Mouse (Mus musculus) urinary bladder, postnatal 36 days (tissue): ENCODE data around the gene Hnrnph1.
A peak's percentile ranks its signal among the peaks of the same experiment; 100 is the strongest.

Experiments
- DNase-seq, 2 experiments: peaks; one replicate each; pipeline ENCODE4 v3.0.0; 2022; ENCODE audit warnings: low spot score in 2 of 2, mixed read lengths in 1 of 2

Gene Hnrnph1

GRCm38 (mm10) chr11:50373086-50373485 is 3.7 kb upstream of the Hnrnph1 start:
- DNase-seq, result no peak

GRCm38 (mm10) chr11:50373621-50374020 is 3.2 kb upstream of the Hnrnph1 start:
- DNase-seq, result no peak

DNA sequence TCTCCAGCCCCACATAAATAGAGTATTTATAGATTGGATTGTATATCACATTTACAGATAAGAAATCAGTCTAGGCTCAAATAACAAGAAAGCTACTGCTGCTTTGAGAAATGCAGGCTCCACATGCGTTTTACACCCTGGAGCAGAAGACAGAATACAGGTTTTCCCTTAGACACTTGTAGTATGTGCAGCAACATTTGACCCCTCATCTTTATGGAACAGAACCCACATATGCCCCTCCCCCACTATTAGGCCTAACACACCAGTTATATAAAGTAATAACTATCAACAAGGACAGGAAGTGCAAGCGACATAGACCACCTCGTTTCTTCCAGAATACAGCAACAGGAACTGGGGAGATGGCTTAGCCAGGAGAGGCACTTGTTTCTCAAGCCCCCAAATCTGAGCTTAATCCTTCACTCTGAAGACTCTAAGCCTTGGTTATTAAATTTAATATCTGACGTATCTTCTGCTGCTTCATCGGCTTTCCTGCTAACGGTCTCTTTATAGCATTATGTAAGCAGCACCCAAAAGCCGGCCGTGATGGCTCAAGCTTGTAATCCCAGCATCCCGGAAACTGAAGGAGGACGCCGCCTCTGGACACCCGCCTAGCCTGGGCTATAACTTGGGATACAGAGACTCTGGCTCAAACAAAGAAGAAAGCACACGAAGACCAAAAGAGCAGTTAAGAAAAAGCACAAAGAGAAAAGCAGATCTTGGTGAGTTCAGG is 2.3 kb upstream of the Hnrnph1 start:
- no peak for DNase-seq

- DNase-seq, result no peak
Observed at GRCm38 (mm10) chr11:50375421-50375820, 1.4 kb upstream of the Hnrnph1 start.

- DNase-seq, result no peak
Observed at GRCm38 (mm10) chr11:50376156-50376790, 517 bp upstream of the Hnrnph1 start.

DNA sequence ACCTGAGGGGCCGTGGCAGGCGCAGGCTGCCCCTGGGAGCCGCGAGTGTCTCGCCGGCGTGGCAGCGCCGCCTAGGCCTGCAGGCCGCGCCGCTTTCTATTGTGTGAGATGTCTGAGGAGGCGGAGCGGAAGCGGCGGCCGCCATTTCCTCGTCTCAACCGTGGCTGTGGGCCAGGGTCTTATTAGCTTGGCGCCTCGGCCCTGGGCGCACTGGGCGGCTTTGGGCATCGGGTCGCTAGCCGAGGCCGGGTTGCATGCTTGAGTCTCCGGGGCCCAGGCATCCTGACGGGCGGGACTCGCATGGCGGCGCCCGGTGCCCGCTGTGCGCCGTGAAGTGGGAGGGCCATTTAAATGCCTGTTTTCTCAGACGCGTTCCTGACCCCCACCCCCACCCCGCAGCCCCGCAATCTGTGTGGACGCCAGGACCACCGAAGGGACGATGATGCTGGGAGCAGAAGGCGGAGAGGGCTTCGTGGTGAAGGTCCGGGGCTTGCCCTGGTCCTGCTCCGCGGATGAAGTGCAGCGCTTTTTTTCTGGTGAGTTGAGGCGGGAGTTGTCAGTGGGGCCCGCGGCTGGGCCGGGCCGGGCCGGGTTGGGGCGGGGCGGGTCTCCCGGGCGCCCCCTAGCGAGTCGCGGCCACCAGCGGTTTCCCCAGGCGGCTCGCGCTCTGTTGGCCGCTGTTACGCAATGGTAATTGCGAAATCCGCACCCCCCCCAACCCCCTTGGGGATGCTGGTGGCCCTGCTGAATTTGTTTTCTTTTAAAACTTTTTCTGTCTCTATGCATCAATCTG is 1.3 kb downstream of the Hnrnph1 start:
- DNase-seq, result peak; percentile 83 to 91

DNA sequence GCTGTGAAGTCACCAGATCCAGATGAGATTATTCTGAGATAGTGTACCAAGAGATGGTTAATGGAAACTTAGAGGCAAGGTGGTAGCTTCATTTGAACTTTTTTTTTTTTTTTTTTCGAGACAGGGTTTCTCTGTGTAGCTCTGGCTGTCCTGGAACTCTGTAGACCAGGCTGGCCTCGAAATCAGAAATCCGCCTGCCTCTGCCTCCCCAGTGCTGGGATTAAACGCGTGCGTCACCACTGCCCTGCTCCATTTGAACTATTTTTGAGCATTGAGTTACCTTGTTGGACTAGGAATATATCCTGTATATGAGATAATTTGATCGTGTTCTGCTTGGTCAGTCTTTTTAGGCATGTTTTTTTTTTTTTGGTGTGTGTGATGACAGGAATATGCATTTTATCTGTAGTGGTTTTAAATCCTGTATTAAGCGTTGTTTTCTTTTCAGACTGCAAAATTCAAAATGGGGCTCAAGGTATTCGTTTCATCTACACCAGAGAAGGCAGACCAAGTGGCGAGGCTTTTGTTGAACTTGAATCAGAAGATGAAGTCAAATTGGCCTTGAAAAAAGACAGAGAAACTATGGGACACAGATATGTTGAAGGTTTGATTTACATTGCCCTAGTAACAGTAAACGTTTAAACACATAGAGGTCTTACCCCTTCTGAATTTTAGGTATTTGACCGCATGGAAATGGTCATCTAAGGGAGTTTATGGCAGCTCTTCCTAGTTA is 2.4 kb downstream of the Hnrnph1 start:
- no peak for DNase-seq

DNA sequence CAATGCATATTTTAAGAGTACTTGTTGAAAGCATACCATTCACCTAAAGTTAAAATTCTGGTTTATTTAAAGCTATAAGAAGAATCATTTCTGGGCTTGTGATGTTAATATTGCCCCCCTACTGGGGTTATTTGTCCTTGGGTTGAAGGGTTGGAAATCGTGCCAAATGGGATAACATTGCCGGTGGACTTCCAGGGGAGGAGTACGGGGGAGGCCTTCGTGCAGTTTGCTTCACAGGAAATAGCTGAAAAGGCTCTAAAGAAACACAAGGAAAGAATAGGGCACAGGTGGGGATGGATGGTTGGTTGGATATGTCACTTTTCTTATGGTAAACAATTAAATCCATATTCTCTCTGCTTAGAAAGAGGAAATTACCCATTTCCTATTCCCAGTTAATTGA is 4.5 kb downstream of the Hnrnph1 start:
- no peak for DNase-seq

- no peak for DNase-seq
Observed at GRCm38 (mm10) chr11:50387167-50387679, 10.4 kb downstream of the Hnrnph1 start.

DNA sequence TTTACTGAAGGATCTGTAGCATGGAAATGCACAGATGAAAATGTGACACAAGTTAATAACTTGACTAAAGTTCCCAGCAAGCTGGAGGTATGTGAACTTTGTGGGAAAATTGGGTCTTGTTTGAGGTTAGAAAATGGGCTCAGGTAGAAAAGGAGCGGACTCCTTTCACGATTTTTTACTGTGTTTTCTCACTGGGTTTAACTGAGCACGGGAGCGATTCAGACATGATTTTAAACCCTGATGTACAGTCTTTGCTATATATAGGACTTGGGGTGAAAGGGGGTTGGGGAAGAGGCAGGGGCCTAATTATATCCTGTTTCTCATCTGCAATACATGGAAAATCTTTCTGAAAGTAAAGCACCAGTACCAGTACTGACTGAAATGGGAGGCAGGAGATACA is 10.9 kb downstream of the Hnrnph1 start:
- no peak for DNase-seq

GRCm38 (mm10) chr11:50388217-50388929 is 11.6 kb downstream of the Hnrnph1 start:
- DNase-seq, result no peak

- no peak for DNase-seq
Observed at GRCm38 (mm10) chr11:50389011-50389410, 12.2 kb downstream of the Hnrnph1 start.

DNA sequence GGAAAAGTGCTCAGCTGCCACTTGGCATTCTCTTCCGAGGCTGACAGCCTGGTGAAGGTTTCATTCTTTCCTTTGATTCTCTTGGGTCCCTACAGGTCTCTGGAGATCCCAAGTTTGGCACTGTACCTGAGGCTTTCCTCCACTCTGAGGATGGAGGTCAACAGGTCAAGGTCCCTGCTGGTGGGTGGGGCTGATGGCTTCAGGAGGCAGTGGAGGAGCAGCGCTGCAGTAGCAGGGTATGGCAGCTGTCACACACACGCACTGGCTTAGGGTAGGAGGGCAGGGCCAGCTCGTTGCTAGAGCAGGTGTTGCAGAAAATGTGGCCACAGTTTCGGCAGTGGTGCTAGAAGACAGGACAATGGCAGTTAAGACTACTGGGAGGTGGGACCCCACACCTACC is 12.8 kb downstream of the Hnrnph1 start:
- no peak for DNase-seq

GRCm38 (mm10) chr11:50391272-50391960 is 14.6 kb downstream of the Hnrnph1 start:
- no peak for DNase-seq

DNA sequence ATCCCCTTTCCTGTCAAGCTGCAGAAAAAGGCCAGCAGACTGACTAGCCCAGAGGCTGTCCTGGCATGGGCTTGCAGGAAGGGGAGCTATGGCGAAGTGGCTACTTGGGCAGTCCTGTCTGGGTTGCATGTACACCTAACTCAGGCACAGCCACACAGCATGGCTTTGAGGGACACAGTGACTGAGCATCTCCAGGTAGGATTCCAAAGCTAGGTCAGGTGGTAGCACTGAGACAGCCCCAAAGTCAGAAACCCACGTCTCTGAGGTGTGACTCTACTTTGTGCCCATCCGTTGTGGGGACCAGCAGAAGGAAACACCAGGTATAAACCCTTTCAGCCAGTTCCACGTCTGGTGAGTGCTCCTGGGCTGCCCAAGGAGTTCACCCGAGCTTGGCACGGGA is 16.5 kb downstream of the Hnrnph1 start:
- no peak for DNase-seq

DNA sequence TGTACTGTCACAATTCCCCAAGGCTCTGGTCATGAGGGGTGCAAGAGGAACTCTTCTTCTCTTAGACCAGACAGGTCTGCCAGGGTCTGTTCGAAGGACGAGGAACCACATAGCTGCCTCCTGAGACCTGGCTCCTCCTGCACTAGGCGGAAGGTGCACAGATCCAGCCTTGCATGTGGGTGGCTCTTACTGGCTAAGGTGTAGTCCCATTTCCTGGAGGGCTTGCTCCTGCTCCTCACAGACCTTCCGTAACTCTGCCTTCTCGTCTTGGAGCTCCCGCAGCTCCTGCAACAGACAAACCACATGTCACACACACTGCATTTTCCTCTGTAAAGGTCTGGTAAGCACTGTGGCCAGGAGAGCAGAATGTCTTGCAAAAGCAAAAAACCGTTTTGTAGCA is 17.9 kb downstream of the Hnrnph1 start:
- no peak for DNase-seq

GRCm38 (mm10) chr11:50396766-50397307 is 20.0 kb downstream of the Hnrnph1 start:
- no peak for DNase-seq

DNA sequence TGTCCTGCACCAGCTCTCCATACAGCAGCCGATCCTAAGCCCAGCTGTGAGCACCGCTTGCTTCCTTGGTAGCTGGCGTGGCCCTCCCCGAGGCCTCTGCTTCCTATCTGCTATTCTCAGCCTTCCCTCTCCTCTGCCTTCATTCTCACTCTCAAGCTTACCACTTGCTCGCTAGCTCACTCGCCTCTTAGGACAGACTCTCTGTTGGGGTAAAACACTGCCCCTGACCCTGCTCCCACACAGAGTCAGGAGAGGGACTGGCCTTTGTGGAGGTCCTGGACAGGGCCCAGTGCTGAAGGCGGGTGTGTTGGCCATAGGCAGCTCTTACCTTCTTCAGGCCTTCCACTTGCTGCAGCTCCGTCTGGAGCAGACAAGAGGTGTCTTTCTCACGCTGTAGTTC is 20.5 kb downstream of the Hnrnph1 start:
- no peak for DNase-seq

DNA sequence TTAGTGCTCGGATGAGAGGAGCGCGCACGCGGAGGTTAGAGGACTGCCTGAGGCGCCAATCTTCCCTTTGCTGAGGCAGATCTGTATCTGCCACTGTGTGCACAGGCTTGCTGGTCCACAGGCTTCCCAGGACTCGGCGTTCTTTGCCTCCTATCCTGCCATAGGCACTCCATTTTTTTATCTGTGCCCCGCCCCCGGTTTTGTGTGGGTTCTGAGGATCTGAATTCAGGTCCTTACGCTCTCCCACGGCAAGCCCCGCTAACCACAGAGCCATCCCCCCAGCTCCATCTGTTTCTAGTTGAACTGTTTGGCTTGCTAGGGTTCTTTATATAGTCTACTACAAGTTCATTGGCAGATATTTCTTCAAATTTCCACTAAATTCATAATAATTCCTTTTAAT is 22.0 kb downstream of the Hnrnph1 start:
- no peak for DNase-seq

DNA sequence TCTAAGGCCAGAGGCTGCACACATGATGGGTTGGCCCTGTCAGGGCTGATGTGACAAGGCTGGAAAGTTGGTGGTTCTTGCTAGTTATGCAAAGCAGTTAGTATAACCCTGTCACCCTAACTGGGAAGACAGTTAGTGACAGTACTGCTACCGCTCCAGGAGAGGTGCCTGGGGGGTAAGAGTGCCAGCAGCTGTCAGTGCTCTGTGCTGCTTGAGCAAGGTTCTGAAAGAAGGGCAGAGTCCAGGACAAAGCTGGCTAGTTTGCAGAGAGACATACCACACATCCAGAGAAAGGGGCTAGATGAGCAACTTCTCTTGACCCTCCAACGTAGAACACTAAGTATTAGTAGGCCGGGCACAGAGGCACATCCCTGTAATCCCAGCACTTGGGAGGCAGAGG is 25.7 kb downstream of the Hnrnph1 start:
- DNase-seq, result no peak
